Mouse (Mus musculus): ENCODE measurements around the gene Plpp1.

DNA sequence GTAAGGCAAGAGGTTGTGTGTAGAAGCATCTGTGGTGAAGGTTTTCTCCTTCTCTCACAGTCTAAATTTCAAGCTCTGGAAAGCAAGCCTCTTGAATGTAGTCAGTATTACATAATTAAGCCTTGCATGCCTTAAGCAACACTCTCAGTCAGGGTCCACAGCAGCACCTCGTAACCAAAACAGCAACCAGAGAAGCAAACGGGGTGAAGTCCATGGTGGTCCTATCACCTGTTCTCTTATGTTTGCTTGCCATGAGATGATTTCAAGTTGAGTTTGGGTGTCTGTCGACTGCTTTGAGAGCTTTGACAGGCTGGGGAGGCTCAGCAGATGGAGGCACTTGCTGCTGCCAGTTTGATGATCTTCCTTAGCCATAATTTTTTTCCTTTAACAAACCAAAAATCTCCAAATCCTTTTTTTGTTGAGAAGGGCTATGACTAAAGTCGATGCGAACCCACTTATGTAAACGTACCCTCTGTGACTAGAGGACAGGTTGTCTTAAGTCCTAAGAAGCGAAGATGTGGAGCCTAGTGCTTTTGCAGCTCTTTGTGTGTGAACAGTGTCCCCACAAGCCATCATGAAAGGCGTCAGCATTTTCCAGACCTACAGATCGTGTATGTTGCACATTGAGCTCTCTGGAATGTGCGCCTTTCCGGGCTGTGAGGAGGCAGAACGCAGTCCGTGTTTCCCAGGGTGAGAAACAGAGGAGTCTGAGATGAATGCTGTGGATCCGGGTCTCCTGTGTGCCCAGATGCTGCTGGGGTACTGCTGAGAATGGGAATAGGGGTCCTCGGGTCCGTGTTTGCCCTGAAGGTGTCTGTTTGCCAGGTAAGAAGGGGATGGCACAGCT lies 39.9 kb downstream of the Plpp1 start:
- TF ChIP-seq EP300 (IDR thresholded peaks at IDR 0.05; ENCODE audit: low read depth in 1 of 2, low read length in 2 of 2) (no peak), POLR2A (IDR thresholded peaks at IDR 0.05; ENCODE audit: control insufficient read depth in 1 of 2, insufficient read depth in 1 of 2, low read depth in 1 of 2, low read length in 2 of 2, poor library complexity in 1 of 2) (no peak), SMC3 (IDR thresholded peaks at IDR 0.05; ENCODE audit: low read depth, low read length) (no peak), SIN3A (IDR thresholded peaks at IDR 0.05; ENCODE audit: low read length) (no peak), USF1 (IDR thresholded peaks at IDR 0.05; ENCODE audit: low read depth, low read length) (no peak), CTCF (IDR thresholded peaks at IDR 0.05 in 2 of 3, conservative IDR thresholded peaks at IDR 0.05 in 1 of 3; ENCODE audit: control insufficient read depth in 1 of 3, insufficient read depth in 1 of 3, low read depth in 2 of 3, low read length in 3 of 3, poor library complexity in 1 of 3, severe bottlenecking in 1 of 3) (no peak), TAL1 (IDR thresholded peaks at IDR 0.05; ENCODE audit: low read length) (no peak), ZKSCAN1 (IDR thresholded peaks at IDR 0.05; ENCODE audit: low read depth, low read length) (no peak), CHD2 (IDR thresholded peaks at IDR 0.05; ENCODE audit: low read length) (no peak), TCF12 (IDR thresholded peaks at IDR 0.05; ENCODE audit: low read depth, low read length) (no peak), ELF1 (IDR thresholded peaks at IDR 0.05; ENCODE audit: low read depth, low read length) (no peak)

Data from MEL (cell line).